Mouse (Mus musculus) ES-E14 (cell line): ENCODE results near the gene Chchd10. TPM values are rescaled to one million over a fixed set of nuclear protein-coding genes. Genes with fewer than 3 reads are reported as not detected.

ENCODE experiments used
- DNase-seq: peaks from one replicate; pipeline ENCODE4 v3.0.0-alpha.2; 2013; ENCODE audit warnings: low read depth, low spot score
- H3K27ac ChIP-seq: 2 replicates; pipeline ENCODE4 v1.5.1; 2012; ENCODE audit warnings: low read depth, mild to moderate bottlenecking, low read length, moderate library complexity, mixed read lengths; ENCODE audit not compliant: poor library complexity, insufficient read depth, severe bottlenecking
- H3K36me3 ChIP-seq: 2 replicates; pipeline ENCODE4 v1.6.1; 2012; ENCODE audit warnings: mild to moderate bottlenecking, low read length, moderate library complexity, mixed read lengths; ENCODE audit not compliant: control insufficient read depth, poor library complexity, insufficient read depth, severe bottlenecking
- H3K4me1 ChIP-seq, 2 experiments: fragments of 150-350 bp in 1 of 2; sonication (generic) in 1 of 2; 2 replicates each; pipeline ENCODE4 v1.6.1; 2012; ENCODE audit warnings: low read length in 2 of 2, mild to moderate bottlenecking in 1 of 2, mixed read lengths in 1 of 2; ENCODE audit not compliant: control insufficient read depth in 2 of 2, insufficient read depth in 2 of 2, poor library complexity in 1 of 2
- H3K4me3 ChIP-seq, 2 experiments: fragments of 150-350 bp in 1 of 2; sonication (generic) in 1 of 2; 2 replicates each; pipeline ENCODE4 v1.5.1; 2012; ENCODE audit warnings: low read length in 2 of 2, low read depth in 1 of 2, mild to moderate bottlenecking in 1 of 2, mixed read lengths in 1 of 2; ENCODE audit not compliant: insufficient read depth in 1 of 2, poor library complexity in 1 of 2, severe bottlenecking in 1 of 2
- H3K9ac ChIP-seq: 2 replicates; pipeline ENCODE4 v1.6.1; 2012; ENCODE audit warnings: low read depth, mild to moderate bottlenecking, low read length, mixed read lengths; ENCODE audit not compliant: poor library complexity, insufficient read depth, severe bottlenecking
- H3K9me3 ChIP-seq: fragments of 150-350 bp; sonication (generic); 2 replicates; pipeline ENCODE4 v1.6.1; 2012; ENCODE audit warnings: low read depth, mild to moderate bottlenecking, low read length; ENCODE audit not compliant: control insufficient read depth, insufficient read depth
- CHD2 ChIP-seq: IDR thresholded peaks from 2 replicates; pipeline ENCODE4 v1.6.1; 2014; ENCODE audit warnings: mild to moderate bottlenecking, low read depth, low read length, inconsistent platforms
- HCFC1 ChIP-seq: IDR thresholded peaks from 2 replicates; pipeline ENCODE4 v1.6.1; 2012; ENCODE audit warnings: low read length, inconsistent platforms, borderline replicate concordance; ENCODE audit not compliant: insufficient read depth
- MAFK ChIP-seq: IDR thresholded peaks from 2 replicates; pipeline ENCODE4 v1.6.1; 2014; ENCODE audit warnings: mild to moderate bottlenecking, low read depth, low read length, inconsistent platforms; ENCODE audit not compliant: insufficient read depth
- ZC3H11A ChIP-seq: IDR thresholded peaks from 2 replicates; pipeline ENCODE4 v1.6.1; 2012; ENCODE audit warnings: low read depth, mild to moderate bottlenecking, inconsistent platforms, low read length, borderline replicate concordance
- ZNF384 ChIP-seq: IDR thresholded peaks from 2 replicates; pipeline ENCODE4 v1.6.1; 2012; ENCODE audit warnings: low read depth, low read length, inconsistent platforms
- in situ Hi-C, 2 experiments: fragments of 600-800 bp; cut with MboI; formaldehyde crosslinking; loops; one replicate each; pipeline ENCODE4 v1.15.1; 2025; ENCODE audit warnings: low sequenced_read_pairs in 2 of 2, inconsistent platforms in 1 of 2; ENCODE audit not compliant: unreplicated experiment in 2 of 2
- total RNA-seq: library from RNA; depleted of rRNA; stranded (reverse); fragments of 300-350 nt; gene quantifications from 2 replicates; pipeline ENCODE4 v1.2.3, GENCODE M21; 2012

The Chchd10 gene
- total RNA-seq, 1 experiment, result 435 TPM

- Histone ChIP-seq H3K4me3 (peak overlapping the region; percentile 35 to 54; a peak in 3 of 4 replicates), H3K9ac (peak overlapping the region; percentile 28), H3K27ac (no peak overlapping the region), H3K36me3 (peaks cover 30% of the 10 kb centered on the region), H3K9me3 (no peaks in the 10 kb centered on the region), H3K4me1 (peaks cover 6 to 15% of the 10 kb centered on the region in 2 experiments)
- DNase-seq, result no peak
- no peak for TF ChIP-seq MAFK
- TF ChIP-seq ZC3H11A, result no peak
- no peak for TF ChIP-seq HCFC1
- TF ChIP-seq ZNF384, result no peak
- no peak for TF ChIP-seq CHD2
- in situ Hi-C loops, result no loop called here
Observed at GRCm38 (mm10) chr10:75930304-75930703, 2.6 kb upstream of the Chchd10 start.

- peaks cover 6 to 15% of the 10 kb centered on the region in 2 experiments for H3K4me1 ChIP-seq
- no peak for DNase-seq
- in situ Hi-C loops, result no loop called here
- H3K9me3 ChIP-seq, result no peaks in the 10 kb centered on the region
- H3K4me3 ChIP-seq, result peak overlapping the region; percentile 77 to 89
- TF ChIP-seq HCFC1 (no peak), ZNF384 (no peak), MAFK (no peak), CHD2 (no peak), ZC3H11A (no peak)
- peaks cover 19% of the 10 kb centered on the region for H3K36me3 ChIP-seq
- H3K27ac ChIP-seq, result no peak overlapping the region
- no peak overlapping the region for H3K9ac ChIP-seq
Observed at GRCm38 (mm10) chr10:75931311-75931710, 1.6 kb upstream of the Chchd10 start.

DNA sequence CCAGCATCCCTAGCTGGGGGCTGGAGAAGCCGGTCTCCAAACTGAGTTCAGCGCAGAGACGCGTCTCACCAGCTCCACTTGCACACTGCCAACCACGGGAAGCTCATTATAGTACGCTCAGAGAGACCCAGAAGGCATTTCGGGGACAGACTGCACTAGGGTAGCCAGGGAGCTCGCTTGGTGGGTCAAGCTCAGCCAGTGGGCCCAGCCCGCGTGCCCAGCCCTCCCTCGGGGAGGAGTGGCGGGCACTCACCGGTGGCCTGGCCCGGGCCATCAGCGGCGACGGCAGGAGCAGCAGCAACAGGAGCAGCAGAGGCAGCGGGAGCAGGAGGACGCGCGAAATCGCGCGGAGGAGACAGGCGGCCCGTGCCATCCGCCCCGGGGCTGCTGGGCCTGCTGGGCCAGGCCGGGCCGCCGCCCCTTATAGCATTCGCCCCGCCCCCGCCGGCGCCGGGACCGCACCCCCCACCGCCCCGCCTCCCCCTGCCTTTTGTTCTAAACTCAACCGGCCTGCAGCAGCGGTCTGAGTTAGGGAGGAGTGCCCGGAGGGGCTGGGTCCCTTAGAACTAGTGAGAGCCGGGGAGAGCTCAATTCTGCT, 750 bp upstream of the Chchd10 start:
- H3K9ac ChIP-seq, result peak overlapping the region; percentile 77
- peaks cover 6 to 15% of the 10 kb centered on the region in 2 experiments for H3K4me1 ChIP-seq
- H3K9me3 ChIP-seq, result no peaks in the 10 kb centered on the region
- in situ Hi-C loops, result no loop called here
- H3K36me3 ChIP-seq, result peaks cover 17% of the 10 kb centered on the region
- peak overlapping the region; percentile 46 for H3K27ac ChIP-seq
- DNase-seq, result no peak
- H3K4me3 ChIP-seq, result peak overlapping the region; percentile 77 to 89
- TF ChIP-seq ZC3H11A (no peak), ZNF384 (no peak), HCFC1 (no peak), MAFK (no peak), CHD2 (no peak)

- in situ Hi-C loops, result no loop called here
- DNase-seq, result no peak
- Histone ChIP-seq H3K9me3 (no peaks in the 10 kb centered on the region), H3K36me3 (peaks cover 18% of the 10 kb centered on the region), H3K27ac (no peak overlapping the region), H3K4me1 (peaks cover 9 to 22% of the 10 kb centered on the region in 2 experiments), H3K9ac (no peak overlapping the region), H3K4me3 (peak overlapping the region in 1 of 2 experiments; percentile 96; a peak in 1 of 4 replicates)
- TF ChIP-seq ZNF384 (no peak), HCFC1 (no peak), MAFK (no peak), CHD2 (no peak), ZC3H11A (no peak)
Observed at GRCm38 (mm10) chr10:75934991-75935390, 2.1 kb downstream of the Chchd10 start.
